Mouse (Mus musculus) spleen, embryonic (tissue): ENCODE measurements around the gene Hfe2.
"Not testable (repeated sequence)": the region's sequence is repeated elsewhere in the genome, so short reads cannot be mapped to it uniquely, and the experiment has no call there.

ENCODE experiments used
- CTCF ChIA-PET: fragments of 350-600 bp; sonication (Branson Sonifier 250); formaldehyde crosslinking; loops from one replicate; lab custom pipeline; 2022; lab: Charles Lee

The Hfe2 gene

GRCm38 (mm10) chr3:96524914-96525313 is at the start of gene Hfe2:
Hfe2 (plus strand) TSS chr3:96525172.
- CTCF ChIA-PET, result interaction anchor here (0.5 to 0.7 kb wide), 2 partner anchors 109 to 192 kb away, joined by 3 to 29 read pairs; no protein-coding TSS in a partner anchor

GRCm38 (mm10) chr3:96477084-96477483 is 47.9 kb upstream of the Hfe2 start:
- CTCF ChIA-PET, result no interaction called here

- CTCF ChIA-PET, result no interaction called here
These were observed 47.4 kb upstream of the Hfe2 start for GRCm38 (mm10) chr3:96477558-96477957.

- CTCF ChIA-PET, result interaction anchor here (0.6 kb wide), 1 partner anchor 145 kb away, joined by 3 read pairs; no protein-coding TSS in a partner anchor
These were observed 45.7 kb upstream of the Hfe2 start for GRCm38 (mm10) chr3:96479249-96479648.

GRCm38 (mm10) chr3:96480684-96481270 is 44.2 kb upstream of the Hfe2 start:
- CTCF ChIA-PET, result interaction anchor here (0.6 kb wide), 1 partner anchor 60 kb away, joined by 3 read pairs; no protein-coding TSS in a partner anchor

- CTCF ChIA-PET, result interaction anchor here (0.6 kb wide), 1 partner anchor 54 kb away, joined by 4 read pairs; no protein-coding TSS in a partner anchor
These were observed 43.1 kb upstream of the Hfe2 start for GRCm38 (mm10) chr3:96481856-96482255.

- CTCF ChIA-PET, result interaction anchor here (0.6 kb wide), 1 partner anchor 278 kb away, joined by 3 read pairs; no protein-coding TSS in a partner anchor
These were observed 42.5 kb upstream of the Hfe2 start for GRCm38 (mm10) chr3:96482451-96482850.

- CTCF ChIA-PET, result interaction anchor here (0.6 kb wide), 1 partner anchor 278 kb away, joined by 3 read pairs; no protein-coding TSS in a partner anchor
These were observed 41.9 kb upstream of the Hfe2 start for GRCm38 (mm10) chr3:96483044-96483443.

- CTCF ChIA-PET, result no interaction called here
These were observed 41.0 kb upstream of the Hfe2 start for GRCm38 (mm10) chr3:96483946-96484345.

GRCm38 (mm10) chr3:96484921-96485320 is 40.1 kb upstream of the Hfe2 start:
- CTCF ChIA-PET, result no interaction called here

GRCm38 (mm10) chr3:96485361-96485760 is 39.6 kb upstream of the Hfe2 start:
- CTCF ChIA-PET, result no interaction called here

GRCm38 (mm10) chr3:96486064-96486827 is 38.7 kb upstream of the Hfe2 start:
- CTCF ChIA-PET, result not testable (repeated sequence)

GRCm38 (mm10) chr3:96486828-96487559 is 38.0 kb upstream of the Hfe2 start:
- CTCF ChIA-PET, result interaction anchor here (0.5 kb wide), 1 partner anchor 13 kb away, joined by 3 read pairs; no protein-coding TSS in a partner anchor

- CTCF ChIA-PET, result interaction anchor here (0.5 kb wide), 2 partner anchors 12 to 13 kb away, joined by 3 read pairs; no protein-coding TSS in a partner anchor
These were observed 37.2 kb upstream of the Hfe2 start for GRCm38 (mm10) chr3:96487596-96488289.

- CTCF ChIA-PET, result interaction anchor here (0.5 kb wide), 1 partner anchor 12 kb away, joined by 3 read pairs; no protein-coding TSS in a partner anchor
These were observed 36.6 kb upstream of the Hfe2 start for GRCm38 (mm10) chr3:96488290-96488906.

GRCm38 (mm10) chr3:96488907-96489629 is 35.9 kb upstream of the Hfe2 start:
- CTCF ChIA-PET, result not testable (repeated sequence)

GRCm38 (mm10) chr3:96489636-96490035 is 35.3 kb upstream of the Hfe2 start:
- CTCF ChIA-PET, result not testable (repeated sequence)

GRCm38 (mm10) chr3:96494456-96494855 is 30.5 kb upstream of the Hfe2 start:
- CTCF ChIA-PET, result not testable (repeated sequence)

GRCm38 (mm10) chr3:96494912-96495311 is 30.1 kb upstream of the Hfe2 start:
- CTCF ChIA-PET, result interaction anchor here (0.7 kb wide), 1 partner anchor 754 kb away, joined by 3 read pairs; no protein-coding TSS in a partner anchor
